Mouse (Mus musculus) brain, embryonic 14.5 days (tissue): ENCODE results near the gene Casq2.

Experiments used
- CTCF ChIP-seq: fragments of 200-500 bp; IDR thresholded peaks from 2 replicates; pipeline ENCODE4 v1.5.1; 2012; ENCODE audit warnings: inconsistent platforms, mild to moderate bottlenecking, moderate library complexity, borderline replicate concordance; ENCODE audit not compliant: insufficient read depth, insufficient read length; ENCODE audit errors: extremely low read depth
- POLR2A ChIP-seq: fragments of 200-500 bp; IDR thresholded peaks from 2 replicates; pipeline ENCODE4 v1.6.1; 2012; ENCODE audit warnings: mild to moderate bottlenecking, inconsistent platforms, borderline replicate concordance; ENCODE audit not compliant: poor library complexity, insufficient read depth, insufficient read length, severe bottlenecking; ENCODE audit errors: extremely low read depth

DNA sequence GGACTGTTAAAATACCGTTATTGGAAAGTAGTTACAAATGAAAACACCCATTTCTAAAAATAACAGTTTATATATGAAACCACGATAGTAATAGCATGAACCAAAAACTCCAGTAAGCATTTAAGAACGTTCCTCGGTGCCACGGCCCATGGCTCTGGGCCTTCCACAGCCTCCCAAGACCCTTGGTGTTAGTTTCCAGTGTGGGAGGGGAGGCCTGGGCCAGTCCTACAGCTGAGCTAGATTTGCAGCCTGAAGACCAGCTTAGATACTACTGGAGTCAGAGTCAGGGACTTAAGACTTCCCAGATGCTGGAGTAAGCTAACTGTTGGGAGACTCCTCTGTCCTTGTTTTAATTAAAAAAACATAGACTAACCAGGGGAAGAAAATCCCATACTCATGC lies 89.9 kb downstream of the Casq2 start:
- no peak for TF ChIP-seq CTCF
- no peak for TF ChIP-seq POLR2A
